Mouse (Mus musculus): ENCODE measurements at regions not wholly inside any gene's neighbourhood (a gene's known extent, or its start where the extent isn't known, plus 50 kb on each side); places are given as distances from the start of the nearest gene placed in this dataset.

- no peak for TF ChIP-seq TAL1 (IDR thresholded peaks at IDR 0.05; ENCODE audit: low read length)
- no peak for TF ChIP-seq GATA1 (IDR thresholded peaks at IDR 0.05; ENCODE audit: low read length)
Observed at GRCm38 (mm10) chr17:88381106-88381505, 59.4 kb upstream of the Foxn2 start.
